Mouse (Mus musculus) urinary bladder, adult 2 months (tissue): ENCODE measurements around the gene Bcap29. TPM values are rescaled to one million over a fixed set of nuclear protein-coding genes. Genes with fewer than 3 reads are reported as not detected.
"Not testable (repeated sequence)": the region's sequence is repeated elsewhere in the genome, so short reads cannot be mapped to it uniquely, and the experiment has no call there.

Experiments
- DNase-seq: peaks from one replicate; pipeline ENCODE4 v3.0.0; 2022; ENCODE audit warnings: low spot score
- polyA plus RNA-seq: library from polyadenylated mRNA; depleted of rRNA; stranded (reverse); fragments of >200 nt; gene quantifications from 2 replicates; pipeline ENCODE4 v1.2.3, GENCODE M21; 2012; rRNA removed

Bcap29 gene
- 20.0 and 23.4 TPM in 2 replicates for polyA plus RNA-seq

DNA sequence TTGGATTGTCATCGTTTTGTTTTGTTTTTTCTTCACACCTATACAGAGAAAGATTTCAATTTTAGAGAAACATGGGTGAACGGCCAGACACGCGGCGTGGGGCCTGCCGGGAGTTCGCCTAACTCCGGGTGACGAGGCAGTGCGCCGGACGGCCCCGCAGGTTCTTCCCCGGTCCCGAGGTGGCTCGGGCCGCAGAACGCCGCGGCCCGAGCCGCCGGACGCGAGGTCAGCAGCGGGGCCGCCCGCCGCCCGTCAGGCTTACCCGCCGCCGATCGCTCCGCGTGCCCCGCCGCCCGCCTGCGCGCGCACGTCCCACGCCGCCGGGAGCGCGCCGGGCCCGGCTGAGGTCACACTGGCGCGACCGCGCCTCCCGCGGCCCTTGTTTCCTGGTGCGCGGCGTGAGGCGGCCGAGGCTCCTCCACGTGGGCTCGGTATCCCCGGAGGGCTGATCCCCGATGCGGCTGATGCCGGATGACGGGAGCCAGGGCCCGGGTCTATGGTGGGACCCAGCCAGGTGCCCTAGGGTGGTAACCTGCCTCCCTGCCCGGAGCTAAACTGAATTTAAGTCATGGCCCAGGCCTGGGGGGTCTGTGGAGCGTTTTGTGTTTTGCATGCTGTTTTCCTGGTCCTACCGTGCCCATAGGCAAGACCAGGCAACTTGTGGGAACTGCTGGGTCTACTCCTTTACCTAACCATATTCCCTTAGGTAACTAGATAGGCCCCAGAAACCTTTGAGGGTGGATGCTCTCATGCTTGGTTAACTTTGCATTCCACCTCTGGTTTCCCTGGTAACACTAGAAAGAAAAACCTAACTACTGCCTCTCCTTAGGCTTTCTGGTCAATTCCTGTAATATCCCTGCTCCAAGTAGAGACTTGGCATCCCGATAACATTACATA, at the start of gene Bcap29:
Gene Bcap29, minus strand, starts transcription at position 316 of the 897 bp plus-strand sequence.
- peak; percentile 69 for DNase-seq

DNA sequence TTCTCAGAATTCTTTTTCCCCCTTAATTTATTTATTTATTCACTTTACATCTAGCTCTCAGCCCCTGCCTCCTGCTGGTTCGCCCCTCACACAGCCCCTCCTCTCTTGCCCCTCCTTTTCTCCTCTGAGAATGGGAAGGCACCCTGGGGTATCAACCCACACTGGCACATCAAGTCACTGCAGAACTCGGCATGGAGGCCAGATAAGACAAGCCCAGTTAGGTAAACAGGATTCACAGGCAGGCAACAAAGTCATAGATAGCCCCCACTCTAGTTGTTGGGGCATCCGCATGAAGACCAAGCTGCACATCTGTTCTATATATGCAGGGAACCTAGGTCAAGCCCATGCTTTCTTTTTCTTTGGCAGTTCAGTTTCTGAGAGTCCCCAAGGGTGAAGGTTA, 32.7 kb upstream of the Bcap29 start:
- DNase-seq = no peak

DNA sequence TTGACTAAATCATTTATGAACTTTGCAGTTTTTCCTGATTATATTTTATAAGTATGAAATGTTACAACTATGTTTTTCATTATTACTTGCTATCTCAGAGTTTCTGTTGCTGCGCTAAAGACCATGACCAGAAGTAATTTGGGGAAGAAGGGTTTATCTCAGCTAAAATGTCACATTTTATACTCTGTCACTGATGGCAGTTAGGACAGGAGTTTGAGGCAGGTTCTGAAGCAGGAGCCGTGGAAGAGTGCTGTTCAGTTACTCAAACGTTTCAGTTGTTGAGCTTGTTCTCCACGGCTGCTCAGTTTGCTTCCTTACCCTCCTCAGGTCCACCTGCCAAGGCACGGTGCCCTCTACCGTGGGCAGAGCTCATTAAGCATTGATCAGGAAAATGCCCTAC, 31.5 kb upstream of the Bcap29 start:
- DNase-seq = no peak

DNA sequence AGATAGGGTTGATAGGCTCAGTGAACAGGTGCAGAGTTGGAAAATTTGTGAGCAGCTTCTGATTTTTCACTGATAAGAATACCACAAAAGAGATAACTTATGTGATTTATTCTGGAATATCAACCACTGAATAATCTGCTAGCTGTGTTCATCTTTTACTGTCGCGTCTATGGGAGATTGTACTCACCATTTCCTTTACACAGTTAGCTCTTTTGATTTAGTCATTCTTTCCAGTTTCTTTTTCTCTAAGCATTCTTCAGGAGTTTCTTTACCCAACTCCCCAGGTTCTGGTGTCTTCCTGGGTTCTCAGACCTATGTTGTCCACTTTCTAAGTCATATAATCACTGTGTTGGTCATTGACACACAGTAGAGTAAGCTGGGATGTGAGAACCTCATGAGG, 22.4 kb upstream of the Bcap29 start:
- no peak for DNase-seq

DNA sequence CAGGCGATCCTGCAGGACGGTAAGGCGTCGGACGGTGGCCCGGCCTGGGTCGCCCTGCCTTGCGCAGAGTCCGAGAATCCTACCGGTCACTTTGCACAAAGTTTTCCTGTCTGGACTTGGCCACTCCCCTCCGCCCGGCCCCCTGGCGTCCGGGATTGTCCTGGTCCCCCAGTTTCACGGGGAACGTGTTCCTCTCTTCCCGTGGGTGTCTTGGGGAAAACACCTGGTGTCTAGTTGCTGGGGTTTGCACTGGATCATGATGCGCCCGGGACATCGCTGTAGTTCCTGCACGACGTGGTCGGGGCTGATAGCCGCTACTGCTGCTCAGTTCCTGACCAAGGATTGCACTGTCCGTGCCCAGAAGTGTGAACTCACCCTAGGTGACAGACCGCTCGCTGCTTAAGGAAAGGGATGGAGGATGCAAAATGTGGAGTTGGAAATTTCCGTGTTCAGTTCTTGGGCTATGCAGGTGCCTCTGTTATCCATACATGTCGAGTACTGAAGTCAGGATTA, 20.6 kb upstream of the Bcap29 start:
- no peak for DNase-seq

DNA sequence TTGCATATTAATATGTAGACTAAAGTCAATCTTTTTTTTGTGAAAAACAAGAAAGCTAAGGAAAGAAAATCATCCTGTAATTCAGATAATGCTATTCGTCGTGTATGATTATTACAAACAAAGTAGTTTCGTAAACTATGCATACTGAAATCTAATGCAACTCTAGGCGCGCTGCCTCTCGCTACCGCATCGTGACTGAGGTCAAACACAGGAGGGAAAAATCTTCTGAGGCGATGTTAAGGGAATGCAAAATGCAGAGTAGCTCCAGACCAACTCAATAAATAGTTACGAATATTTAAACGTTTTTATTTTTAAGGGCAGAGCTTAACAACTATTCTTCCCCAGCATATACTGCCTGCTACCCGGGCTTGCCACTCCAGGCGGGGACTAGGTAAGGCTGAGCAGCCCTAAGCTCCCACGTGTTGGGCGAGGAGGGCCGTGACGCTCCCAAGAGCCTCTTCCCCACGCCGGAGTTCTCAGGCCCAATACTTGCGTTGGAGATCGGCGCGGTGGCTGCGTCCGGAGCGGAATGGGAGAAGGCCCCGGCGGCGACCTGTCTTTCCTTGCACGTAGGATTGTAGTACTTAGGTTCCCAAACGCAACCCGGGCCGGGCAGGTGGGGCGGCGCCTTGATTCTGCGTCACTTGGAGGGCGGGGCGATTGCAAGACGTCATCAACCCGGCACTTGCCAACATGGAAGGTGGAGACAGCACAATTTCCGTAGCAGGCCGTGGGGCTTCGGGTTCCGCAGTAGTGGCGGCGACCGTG, 19.9 kb upstream of the Bcap29 start, which contains the start of the genes Dus4l and Cog5:
Gene Dus4l, minus strand, starts transcription at position 630 of the 768 bp plus-strand sequence.
Gene Cog5, plus strand, starts transcription at position 673 of the 768 bp plus-strand sequence.
- peak; percentile 99 for DNase-seq

DNA sequence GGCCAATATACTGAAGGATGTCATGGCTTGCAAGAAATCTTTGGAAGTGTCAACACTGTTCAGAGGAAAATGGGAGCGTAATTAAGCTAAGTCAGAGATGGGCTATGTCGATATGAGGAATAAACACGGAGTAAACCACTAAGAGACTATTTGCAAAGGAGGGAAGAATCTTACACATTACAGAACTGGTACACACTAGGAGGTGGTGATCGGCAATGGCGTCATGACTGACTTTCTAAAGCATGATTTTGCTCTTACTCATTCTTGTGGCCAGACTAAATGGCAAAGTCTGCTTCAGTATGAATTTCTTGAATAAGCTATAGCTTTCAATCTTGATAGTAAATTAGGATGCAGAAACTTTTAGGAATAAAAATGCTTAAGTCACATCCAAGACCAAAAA, 19.2 kb upstream of the Bcap29 start:
- no peak for DNase-seq

DNA sequence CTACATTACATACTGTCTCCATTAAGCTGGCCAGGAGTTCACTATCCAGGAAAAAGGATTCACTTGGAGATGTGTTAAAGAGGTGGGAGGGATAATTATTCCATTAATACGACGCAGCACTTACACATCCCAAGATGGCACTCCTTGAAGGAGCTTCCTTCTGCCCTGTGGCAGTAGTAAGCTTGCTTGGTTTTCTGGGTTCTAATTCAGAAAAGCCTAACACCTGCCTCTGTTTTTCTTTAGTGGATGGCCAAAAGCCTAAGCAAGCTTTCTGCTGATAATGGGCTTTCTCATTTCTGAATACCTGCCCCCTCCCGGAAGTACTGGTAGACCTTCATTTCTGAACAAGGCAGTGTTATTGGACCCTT, 766 bp upstream of the Bcap29 start:
- no peak for DNase-seq

DNA sequence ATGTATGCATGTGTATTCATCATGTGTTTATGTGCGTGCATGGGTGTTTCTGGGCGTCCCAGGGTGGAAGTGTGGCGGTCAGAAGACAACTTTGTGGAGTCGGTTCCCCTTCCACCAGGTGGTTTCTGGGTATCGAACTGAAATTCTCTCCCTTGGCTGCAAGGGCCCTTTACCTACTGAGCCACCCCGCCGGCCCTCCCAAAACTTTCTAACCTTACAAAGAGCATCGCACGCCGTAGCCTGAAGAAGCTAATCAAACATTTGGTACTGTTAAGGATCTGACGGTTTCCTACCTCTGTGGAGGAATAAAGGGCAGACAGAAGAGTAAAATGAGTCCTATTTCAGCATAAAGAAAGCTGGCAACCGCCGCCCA, 502 bp downstream of the Bcap29 start:
- DNase-seq = peak; percentile 21

DNA sequence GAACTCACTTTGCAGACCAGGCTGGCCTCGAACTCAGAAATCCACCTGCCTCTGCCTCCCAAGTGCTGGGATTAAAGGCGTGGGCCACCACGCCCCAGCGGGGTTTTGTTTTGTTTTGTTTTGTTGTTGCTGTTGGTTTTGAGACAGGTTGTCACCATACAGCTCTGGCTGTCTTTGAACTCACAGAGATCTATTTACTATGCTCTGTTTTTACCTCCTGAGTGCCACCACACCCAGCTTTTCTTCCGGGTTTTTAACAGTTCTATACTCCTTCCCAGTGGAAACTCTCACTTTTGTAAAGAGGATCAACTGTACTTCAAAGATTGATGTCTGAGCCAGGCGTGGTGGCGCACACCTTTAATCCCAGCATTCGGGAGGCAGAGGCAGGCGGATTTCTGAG, 6.1 kb downstream of the Bcap29 start:
- DNase-seq = not testable (repeated sequence)

DNA sequence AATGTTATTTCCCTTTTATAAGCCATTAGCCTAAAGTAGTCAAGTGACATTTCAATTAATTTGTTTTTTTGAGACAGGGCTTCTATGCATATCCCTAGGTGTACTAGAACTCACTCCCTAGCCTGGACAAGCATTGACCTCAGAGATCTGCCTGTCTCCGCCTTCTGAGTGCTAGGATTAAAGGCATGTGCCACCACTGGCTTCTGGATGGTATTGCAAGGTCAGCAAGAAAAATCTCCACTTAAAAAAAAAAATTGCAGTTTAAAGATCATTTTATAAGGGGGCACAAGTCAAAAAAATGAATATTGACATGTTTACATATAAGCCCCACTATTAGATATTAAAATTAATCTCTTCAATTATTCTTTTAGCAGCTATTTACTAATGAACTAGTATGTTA, 9.4 kb downstream of the Bcap29 start:
- DNase-seq = no peak

DNA sequence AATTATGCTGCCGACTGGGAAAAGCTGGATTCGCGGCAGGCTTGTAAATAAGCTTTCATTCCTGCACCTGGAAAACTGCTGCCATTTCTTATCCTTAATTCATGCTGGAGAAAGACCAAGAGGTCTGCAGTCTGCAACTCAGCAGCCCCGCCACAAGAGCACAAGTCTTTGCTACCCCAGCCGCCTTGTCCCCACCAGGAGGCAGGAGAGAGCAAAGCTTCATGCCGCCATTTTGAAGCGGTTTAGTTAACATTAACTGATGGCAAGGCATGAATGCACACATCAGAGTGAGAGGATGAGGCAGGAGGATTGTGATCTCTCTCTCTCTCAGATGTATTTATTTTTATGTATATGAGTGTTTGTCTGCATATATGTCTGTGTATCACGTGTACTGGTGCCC, 14.4 kb downstream of the Bcap29 start:
- DNase-seq = no peak

DNA sequence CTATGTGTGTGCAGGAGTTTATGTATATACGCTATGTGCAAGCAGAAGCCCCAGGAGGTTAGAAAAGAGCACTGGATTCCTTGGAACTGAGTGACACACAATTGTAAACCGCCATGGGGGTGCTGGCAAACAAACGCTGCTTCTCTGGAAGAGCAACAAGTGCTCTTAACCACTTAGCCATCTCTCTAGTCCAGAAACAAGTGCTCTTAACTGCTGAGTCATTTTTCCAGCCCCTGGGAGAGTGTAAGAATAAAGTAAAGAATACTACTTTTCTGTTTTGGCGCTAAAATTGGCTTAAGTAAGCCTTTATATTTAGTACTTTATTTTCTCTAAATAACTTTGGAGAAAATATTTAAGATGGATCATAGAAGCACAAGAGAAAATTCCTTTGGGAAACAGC, 21.1 kb downstream of the Bcap29 start:
- DNase-seq = no peak

DNA sequence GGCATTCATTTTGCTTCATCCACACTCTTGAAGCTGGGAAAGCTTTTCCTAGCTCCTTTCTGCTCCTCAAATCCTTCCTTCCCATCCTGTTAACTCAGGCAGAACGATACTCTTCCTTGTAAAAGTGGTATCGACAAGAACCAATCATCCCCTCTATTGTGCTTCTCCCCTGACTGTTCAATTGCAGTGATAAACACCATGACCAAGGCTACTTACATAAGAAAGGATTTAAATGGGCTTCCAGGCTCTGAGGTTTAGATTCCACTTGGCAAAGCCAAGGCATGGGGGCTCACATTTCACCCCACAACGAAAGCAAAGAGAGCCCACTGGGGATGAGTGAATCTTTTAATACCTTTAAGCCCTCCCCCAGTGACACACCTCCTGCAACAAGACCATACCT, 26.3 kb downstream of the Bcap29 start:
- DNase-seq = no peak

DNA sequence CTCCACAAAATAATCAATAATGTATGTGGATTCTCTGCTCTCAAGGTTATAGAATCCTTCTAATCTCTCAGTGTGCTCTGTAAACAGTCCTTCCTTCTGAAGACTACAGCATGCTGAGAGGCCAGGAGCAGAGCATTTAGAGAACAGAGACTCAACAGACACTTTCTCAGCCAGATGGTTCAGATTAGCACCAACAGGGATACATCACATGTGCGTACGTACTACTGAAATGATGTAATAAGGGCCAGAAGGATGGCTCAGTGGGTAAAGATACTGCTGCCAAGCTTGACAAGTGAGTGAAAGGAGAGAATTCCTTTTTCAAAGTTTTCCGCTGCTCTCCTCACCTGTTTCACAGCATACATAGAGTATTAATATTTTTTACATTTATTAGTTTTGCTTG, 29.6 kb downstream of the Bcap29 start:
- no peak for DNase-seq

DNA sequence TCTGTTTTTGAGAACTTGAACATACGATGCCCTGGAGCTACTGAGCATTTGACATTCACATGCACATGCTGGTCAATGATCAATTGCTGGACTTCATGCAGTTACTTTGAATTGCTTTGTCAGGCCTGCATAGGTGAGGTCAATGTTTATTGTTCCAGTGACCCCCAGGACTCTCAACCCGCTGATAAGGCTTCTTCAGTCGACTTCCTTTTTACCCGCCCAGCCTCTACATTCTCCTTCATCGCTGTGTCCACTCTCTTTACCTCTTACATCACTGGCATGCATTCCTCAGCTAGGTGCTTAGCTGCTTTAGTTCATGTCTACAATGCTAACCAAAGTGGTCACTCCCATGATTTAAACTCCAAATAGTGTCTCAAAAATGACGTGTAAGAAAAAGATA, 30.9 kb downstream of the Bcap29 start:
- DNase-seq = no peak

DNA sequence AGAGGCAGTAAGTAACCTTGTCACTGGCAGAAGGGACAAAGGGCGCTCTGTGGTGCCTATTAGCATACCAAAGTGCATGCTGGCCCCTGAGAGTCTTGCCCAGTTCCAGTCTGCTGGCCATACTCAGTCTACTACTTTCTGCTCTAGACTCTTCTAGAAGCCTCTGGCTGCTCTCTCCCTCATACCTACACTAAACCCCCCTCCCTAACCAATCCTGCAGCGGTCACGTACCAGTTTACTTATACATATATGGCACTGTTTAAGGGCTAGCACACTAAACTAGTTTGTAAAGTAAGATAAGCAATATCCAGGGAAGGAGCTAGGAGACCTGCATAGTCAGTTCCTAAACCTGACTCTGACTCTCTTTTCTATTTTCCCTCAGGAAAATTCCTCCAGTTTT, 40.2 kb downstream of the Bcap29 start:
- no peak for DNase-seq

DNA sequence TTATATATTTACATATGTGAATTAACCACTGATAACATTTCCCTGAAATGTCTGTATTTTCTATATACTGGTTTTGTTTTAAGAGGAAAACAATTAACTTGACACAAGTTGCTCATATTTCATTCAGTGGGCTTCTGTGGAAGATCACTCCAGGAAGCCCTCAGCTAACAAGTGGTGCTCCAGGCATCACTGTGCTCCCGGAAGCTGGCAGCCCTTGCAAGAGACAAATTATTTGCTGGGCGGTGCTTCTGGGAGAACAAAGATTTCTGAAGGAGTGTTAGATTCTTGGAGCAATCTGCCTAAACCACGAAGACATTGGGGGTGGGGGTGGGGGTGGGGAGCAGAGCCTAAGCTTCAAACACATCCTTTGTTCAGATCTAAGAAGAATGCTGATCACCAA, 42.4 kb downstream of the Bcap29 start:
- no peak for DNase-seq

DNA sequence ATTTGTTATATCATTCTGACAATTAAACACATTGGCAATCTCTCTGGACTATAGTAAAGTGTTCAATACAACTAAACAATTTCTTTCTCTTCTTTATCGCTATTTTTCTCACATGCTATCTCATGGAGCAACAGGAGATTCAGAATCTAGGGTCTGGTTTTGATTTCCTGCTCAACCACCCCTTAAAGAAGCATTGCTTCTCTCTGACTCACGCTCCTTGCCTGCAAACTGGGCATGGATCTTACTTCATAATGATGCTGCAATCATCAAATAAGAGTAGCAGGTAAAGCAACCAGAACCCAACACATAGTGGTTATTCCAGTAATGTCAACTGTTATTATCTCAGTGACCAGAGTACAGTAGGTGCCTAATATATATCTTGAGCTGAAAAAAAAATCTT, 50.7 kb downstream of the Bcap29 start:
- DNase-seq = no peak

DNA sequence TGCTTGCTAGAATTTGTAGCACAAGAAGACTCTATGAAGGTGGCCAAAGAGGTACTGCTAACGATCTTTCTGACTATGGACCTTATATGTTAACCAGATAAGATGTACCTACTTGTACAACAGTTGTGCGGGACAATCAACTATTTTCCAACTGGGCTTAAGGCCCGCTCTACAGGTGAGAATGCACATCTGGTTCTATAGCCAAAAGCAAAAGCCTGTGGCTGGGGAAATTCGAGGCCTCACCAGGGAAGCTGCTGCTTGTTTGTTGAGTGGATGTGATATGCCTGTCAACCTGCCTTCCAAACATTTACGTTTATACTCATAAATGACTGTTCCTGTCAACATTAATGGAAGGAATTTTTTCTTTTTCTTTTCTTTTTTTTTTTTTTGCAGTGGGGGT, 52.4 kb downstream of the Bcap29 start:
- DNase-seq = no peak

DNA sequence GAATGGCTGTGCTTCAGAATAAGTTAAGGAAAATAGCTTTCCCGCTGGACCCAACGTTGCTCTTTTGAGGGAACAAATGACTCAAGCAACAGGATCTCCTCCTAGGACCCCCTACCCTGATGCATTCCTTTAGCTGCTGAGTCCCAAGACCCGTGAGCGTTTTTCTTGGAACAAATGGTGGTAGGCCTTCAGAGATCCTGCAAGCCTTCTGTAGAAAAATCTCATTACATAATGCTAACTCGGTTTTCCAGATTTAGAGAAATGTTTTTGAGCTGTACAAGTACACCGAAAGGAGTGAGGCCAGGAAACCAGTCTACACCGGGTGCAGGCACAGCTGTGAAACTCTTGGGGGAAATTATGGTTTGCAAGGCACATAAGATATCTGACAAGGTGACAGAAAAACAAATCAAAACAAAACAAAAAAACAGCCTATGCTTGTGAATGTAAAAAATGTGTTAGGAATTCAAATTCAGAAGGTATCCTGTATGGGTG, 53.1 kb downstream of the Bcap29 start:
- no peak for DNase-seq

DNA sequence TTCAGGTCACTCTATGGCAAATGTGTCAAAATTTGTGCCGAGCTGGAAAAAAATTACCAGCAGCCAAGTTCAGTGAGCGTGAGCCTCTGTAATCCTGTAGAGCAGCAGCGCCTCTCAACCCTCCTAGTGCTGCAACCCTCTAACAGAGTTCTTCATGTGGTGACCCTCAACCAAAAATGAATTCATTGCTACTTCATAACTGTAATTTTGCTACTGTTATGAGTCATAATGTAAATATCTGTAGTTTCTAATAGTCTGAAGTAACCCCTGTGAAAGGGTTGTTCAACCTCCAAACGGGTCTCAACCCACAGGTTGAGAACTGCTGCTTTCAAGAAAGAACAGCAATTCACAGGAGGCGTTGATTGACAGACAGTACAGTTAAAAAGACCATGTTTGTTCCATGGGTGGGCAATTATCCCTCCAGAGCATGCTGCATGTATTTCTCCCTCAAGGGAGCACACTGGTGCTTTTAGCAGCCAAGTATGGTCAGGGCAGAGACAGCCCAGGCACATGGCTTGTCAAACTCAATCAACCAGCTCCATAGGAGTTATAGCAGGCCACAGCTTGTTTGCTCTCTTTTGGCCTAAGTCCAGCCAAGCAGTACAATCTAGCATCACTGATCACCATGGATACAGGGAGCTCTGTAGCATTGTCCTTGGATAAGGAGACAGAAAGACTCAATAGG, 53.7 kb downstream of the Bcap29 start:
- no peak for DNase-seq
